Mouse (Mus musculus): ENCODE measurements around the gene Nbeal2.

Nbeal2 gene

DNA sequence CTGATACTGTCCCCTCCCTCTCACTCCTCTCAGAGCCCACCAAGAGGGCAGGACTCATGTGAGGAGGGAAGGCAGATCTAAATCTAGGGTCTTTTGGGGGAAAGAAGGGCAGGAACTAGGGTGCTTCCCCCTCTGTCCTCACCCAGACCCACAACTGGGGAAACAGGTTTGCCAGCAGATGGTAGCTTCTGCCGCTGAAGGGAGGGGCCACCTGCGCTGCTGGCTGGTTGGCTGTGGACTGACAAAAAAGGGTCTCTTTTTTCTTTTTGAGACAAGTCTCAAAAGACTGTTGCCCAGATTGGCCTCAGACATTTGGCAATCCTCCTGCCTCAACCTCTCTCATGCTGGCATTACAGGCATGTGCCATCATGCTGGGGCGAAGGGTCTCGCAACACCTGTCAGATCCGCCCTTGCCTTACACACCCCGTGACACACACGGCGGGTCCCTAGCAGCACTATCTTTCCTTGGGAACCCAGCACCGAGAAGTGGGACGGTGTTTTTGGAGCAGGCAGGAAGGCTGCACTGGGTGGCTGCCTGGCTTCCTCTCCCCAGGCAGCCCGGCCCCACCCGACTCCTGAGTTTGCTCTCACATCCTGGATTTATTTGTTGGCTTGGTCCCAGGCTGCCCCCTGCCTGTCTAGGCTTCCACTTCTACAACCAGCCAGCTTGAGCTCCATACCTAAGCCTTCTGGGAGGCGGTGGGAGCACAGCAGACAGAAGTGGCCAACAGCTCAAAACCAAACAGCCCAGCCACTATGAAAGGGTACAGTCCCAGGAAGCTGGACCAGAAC is 1.8 kb downstream of the Nbeal2 start:
- DNase-seq (ENCODE audit: low read depth, low spot score): no peak

DNA sequence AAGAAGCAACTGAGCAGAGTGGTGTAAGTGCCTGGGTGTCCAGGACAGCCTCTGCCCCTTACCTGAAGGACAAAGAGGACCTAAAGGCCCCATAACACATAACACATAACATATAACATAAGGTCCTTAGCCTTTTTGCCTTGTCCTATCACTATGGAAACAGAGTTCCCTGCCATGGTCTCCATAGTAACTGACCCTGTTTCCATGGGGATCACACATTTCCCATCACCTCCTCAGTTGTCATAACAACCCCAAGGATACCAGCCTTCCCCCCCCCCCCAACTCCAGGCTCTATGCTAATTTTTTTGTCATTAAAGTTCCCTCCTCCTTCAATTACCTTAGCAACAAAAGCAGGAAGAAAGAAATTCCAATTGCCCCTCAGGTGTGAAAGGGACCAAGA is 4.2 kb downstream of the Nbeal2 start:
- DNase-seq (ENCODE audit: low read depth, low spot score): peak; percentile 42

DNA sequence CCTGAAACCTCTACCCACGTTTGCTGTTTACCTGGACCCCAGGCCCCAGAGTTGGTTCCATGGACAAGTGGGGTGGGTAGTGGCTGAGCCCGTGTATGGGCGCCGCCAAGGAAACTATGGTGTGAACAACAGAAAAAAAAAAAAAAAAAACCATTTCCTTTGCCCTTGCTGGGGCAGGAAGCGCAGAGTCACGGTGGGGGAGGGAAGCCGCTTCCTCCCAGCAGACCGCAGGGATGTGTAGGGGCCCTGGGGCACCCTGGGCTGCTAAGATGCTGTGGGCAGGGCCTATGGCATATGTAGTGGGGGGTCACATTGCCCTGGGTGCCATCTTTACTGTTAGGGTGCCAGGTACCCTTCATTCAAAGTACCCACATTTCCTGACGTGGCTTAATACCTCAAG is 8.7 kb downstream of the Nbeal2 start:
- DNase-seq (ENCODE audit: low read depth, low spot score): no peak

DNA sequence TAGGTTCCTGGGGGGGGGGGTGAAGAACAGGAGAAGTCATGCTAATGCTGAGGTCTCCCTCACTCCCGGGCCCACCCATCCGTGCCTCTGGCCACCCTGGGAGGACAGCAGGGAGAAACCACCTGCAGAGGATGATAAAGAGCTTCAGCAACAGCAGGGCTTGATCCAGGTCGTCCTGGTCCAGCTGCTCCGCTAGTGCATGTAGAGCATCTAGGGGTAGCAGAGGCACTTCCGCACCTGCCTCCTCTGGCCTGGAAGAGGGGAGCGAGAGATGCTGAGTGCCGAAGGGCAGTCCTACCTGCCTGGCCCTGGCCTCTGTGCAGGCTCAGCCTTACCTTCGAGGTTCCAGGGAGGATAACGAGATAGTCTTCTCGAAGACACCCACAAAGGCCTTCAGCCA is 9.7 kb downstream of the Nbeal2 start:
- DNase-seq (ENCODE audit: low read depth, low spot score): no peak

DNA sequence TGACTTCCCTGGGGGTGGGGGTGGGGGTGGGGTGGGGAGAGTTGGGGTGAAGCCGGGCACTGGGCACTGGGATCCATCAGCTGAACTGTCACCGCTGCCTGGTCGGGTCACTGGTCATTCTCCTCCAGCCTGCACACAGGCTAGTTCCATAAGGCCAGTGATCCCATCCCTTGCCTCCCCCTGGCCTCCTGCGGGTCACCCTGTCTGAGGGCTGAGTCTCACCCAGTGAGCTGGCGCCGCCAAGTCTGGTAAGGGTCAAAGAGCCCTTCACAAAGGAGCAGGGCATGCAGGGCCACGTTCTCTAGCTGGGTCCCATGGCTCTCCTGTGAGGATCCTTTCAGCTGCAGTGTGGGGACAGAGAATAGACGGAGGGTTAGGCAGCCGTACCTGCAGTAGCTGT is 10.2 kb downstream of the Nbeal2 start:
- no peak for DNase-seq (ENCODE audit: low read depth, low spot score)

DNA sequence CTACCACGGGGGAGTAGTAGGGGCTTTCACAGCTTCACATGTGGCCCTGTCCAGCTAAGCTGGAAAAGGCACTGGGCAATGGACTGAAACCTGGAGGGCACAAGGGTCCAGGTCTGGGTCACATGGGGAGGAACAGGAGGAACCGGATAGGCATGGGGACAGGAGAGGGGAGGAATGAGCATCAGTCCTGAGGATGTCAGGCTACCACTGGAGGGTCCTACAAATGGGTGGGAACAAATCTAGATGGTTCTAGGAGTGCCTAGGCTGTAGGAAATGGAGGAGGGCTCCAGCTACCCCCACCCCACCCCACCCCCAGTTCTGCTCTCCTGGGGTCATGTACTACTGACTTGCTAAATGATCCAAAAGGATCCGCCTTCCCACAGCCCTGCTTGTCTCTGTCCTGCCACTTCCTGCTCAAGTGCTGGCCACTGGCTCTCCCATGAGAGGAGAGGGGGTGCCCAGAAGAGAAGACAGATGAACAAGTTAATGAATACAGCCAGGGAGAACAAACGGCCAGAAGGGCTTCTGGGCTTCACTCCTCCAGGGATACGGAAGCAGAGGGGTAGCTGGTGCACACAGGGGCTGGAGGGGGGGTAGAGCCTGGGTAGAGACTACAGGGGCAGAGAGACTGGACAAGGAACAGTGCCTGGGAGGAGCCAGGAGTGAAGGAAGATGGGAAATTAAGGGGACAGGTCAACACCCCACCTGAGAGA is 11.0 kb downstream of the Nbeal2 start:
- no peak for DNase-seq (ENCODE audit: low read depth, low spot score)

DNA sequence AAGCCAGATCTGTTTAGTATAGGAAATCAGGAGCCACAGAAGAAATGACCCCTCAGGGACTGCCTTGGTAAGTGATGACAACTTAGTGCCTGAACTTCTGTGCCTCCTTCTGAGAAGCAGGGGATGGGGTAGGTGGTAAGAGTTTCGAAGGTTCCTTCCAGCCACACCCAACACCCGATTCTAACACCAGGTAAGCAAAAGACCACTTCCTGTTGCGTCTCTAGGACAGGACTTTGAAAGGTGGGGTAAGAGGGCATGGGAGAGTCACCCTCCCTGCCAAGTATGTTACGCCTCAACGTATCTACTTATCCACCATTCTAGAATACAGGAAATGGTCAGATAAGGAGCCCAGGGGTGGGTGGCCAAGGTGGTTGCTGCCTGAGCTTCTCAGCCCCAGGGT is 13.0 kb downstream of the Nbeal2 start:
- DNase-seq (ENCODE audit: low read depth, low spot score): no peak

DNA sequence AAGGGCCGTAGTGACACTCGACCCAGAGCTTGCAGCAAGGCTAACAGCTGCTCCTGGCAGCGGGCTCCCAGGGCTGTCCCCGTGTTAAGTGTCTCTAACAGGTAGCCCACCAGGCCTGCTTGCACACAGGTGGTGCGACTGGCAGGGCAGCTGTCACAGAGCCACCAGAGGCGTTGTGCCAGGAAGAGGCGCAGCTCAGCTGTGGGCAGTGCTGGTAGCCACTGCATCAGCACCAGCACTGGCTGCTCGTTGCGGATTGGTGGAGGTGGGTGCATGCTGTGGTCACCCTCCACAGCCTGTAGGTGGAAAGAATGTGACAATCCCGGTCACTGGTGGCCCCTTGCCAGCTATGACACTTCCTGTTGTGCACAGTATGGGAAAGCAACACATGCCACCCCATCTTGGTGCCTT is 15.3 kb downstream of the Nbeal2 start:
- DNase-seq (ENCODE audit: low read depth, low spot score): no peak

DNA sequence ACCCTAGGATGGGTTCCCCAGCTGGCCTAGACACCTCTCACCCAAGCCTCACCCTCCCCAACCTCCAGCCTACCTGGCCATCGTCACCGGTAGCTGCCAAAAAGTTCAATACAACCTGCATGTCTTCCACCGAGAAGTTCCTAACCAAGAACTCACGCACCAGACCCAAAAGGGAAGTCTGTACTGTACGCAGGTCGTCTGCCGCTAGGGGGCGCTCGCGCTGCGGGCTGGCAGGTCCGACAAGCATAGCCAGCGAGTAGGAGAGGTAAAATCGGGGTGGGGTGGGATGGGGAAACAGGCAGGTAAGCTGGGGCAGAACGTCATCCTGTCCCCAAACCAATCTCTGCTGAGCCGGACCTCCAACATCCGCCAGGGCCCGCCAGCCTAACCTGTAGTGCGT is 18.7 kb downstream of the Nbeal2 start:
- DNase-seq (ENCODE audit: low read depth, low spot score): peak; percentile 87

DNA sequence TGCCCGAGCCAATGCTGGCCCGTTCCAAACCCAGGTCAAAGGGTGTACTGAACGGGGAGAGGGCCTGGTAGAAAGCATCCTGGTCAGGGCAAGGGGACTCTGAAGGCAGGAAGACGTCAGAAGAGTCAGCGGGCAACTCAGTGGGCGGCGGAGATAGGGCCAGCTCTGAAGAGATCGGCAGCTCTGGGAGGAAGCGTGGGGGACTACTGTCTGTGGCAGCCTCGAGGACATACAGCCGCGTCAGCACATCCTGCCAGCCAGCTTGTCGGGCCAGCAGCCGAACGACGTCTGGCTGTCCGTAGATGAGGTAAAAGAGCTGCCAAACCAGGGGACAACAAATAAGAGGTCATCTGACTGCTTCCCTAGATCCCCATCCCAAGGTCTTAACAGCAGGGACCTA is 20.1 kb downstream of the Nbeal2 start:
- DNase-seq (ENCODE audit: low read depth, low spot score): no peak

DNA sequence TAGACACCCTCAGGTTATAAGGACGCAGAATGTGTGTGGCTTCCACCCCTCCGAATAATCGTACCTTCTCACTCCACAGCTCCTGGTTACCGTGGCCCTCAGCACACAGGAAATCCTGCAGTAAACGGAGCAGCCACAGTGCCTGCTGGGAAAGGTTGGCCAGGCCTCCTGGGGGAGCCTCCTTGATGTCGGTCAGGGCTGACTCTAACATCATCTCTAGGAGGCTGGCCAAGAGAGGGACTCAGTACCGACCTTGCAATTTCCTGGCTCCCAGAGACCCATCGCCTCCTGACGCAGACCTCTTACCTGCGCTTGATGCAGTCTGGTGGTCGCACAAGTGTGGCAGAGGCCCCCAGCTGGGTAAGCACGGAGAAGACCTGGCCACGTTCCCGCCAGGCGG is 21.3 kb downstream of the Nbeal2 start:
- no peak for DNase-seq (ENCODE audit: low read depth, low spot score)

DNA sequence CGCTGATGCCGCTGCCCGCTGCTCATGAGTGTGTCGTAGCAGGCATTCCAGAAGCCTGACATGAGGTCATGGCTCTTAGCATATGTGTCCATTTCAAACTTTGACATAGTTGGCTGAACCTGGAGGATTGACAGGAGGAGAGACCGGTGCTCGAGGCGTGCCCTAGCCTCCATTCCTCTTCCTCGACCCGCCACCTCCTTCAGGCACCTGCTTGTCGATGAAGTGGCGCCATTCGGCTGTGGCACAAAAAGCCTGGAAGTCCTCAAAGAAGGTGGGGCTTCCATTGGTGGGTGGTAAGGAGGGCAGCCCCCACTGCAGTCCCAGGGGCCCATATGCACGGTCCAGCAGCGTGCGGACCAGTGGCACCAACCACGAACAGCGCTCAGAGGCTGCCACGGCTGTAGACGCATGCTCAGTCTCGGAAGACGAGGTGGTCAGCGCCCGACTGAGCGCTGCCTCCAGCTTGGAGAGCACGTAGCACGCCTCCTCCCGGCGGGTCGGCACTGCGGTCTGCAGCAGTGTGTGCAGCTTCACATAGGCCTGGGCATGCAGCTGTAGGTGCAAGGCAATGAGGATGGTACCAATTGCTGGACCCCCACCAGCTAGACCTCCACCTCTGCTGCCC is 22.2 kb downstream of the Nbeal2 start:
- peak; percentile 50 for DNase-seq (ENCODE audit: low read depth, low spot score)

DNA sequence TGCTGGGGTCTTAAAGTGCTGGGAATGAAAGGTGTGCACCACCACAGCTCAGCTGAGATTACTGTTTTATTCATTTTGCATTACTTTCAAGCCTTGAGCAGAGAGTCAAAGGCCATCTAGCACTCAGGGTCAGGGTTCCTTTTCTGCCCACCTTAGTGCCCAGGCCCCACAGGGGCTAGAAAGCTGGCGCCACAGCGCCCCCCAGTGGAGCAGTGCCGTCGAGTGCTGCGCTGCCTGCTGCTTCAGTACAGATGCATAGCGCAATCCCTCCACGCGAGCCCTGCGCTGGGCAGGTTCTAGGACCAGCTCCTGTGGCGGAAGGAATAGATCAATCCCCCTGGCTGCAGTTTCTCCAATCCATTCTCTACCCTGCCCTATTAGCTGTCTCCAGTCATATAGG is 22.8 kb downstream of the Nbeal2 start:
- DNase-seq (ENCODE audit: low read depth, low spot score): peak; percentile 87

DNA sequence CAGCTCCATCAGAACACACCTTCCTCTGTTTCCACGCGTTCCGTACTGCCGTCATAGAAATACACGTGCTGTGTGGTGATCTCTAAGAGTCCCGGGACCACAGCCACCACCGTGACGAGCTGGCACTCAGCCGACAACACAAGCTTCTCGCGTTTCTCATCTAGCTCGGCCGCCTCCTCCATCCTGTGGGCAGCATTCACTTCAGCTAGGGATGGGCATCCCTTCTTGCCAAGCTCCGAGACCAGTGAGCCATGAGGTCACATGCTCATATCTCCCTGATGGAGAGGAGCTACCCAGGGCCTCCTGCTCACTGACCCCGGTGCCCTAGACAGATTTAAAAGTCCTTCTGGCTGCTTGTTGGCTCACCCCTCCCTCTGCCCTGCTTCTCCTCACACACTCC is 23.8 kb downstream of the Nbeal2 start:
- DNase-seq (ENCODE audit: low read depth, low spot score): no peak

DNA sequence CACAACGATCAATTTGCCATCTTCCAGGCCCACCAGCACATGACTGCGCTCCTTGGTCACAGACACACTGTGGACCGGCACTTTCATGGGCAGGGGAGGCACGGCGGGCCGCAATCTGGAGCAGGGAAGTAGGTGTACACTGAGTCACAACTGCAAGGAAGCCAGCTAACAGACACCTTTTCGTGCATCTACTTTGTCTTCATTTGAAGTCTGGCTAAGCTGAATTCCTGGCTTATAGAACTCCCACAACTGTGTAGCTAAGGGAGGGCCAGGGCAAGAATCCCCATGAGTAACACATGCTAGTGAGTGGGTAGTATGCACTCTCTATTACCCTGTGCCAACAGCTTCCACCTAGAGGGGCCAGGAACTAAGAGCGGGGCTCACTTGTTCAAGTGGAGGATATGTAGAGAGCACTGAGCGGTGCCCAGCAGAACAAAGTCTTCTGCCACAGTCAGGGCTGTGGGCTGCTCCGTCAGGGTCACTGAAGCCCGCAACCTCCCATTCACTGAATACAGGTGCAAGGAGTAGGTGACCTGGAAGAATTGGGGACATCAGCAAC is 28.5 kb downstream of the Nbeal2 start:
- no peak for DNase-seq (ENCODE audit: low read depth, low spot score)

DNA sequence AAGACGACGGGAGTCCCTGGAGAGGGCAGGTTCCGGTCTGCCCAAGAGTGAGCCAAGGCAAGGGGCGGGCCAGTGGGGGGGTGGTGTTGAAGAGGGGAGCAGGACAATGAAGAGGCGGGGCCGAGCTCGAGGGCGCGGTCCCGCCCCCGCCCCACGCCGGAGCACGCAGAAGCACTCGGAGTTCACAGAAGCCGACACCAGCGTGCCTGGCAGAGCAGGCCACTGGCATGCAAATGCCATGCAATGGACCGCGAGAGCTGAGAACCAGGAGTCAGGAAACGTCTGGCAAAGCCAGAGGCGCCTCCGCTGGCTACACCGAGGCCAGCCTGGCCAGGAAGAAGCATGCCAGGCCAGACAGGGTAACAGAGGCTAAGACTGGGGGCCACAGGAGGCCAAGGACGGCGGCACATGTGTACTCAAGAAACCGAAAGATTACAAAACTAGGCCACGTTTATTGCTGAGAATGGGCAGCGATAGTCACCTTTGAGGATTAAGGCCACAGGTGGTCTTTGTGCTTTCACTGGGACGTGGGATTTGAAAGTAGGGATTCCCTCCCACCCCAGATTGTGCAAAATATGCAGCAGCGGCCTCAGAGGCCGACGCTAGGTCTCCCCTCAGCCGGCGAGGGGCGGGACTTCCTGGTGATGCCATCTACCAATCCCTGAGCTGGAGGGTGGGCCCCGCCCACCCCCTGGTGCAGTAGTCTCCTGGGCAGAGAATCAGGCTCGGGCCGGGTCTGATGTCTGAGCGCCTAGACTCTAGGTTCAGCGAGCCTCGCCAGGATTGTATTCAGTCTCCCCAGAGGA is 29.4 kb downstream of the Nbeal2 start, which contains the start of gene Nradd:
Nradd (minus strand) TSS at position 92 of the 806 bp plus-strand sequence.
- DNase-seq (ENCODE audit: low read depth, low spot score): peak; percentile 95

DNA sequence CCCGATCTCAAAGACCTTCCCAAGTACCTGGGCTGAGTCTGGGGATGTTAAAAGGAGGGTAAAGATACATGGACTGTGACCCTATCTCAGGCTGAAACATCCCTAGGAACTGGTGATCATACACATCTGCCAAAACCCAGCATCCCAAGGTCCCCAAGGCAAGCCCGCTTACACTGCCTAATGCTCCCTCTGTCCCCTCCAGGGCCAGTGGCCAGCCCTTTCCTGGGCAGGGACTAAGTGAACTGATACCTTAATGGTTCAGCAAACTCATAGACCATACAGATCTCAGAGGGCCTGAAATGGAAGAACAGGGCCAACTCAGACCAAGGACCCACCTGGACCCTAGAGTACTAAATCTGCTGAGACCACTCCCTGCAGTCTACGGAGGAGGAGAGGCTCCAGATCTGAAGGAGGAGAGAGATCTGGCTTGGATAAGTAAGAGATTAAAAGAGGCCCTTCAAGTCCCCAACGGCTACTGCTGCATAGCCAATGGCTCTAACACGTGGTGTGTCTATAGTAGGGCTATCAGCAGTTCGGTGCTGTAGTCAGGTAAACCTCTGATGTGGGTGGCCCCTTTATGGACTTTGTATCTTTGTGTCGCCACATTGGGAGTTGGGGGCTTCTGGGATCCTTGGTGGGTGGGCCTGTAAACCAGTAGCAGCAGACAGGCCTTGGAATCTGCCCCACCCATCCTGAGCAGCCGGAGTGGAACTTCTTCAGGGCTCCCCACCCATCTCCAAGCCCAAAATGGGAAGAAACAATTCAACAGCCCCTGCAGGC is 30.4 kb downstream of the Nbeal2 start:
- DNase-seq (ENCODE audit: low read depth, low spot score): no peak

DNA sequence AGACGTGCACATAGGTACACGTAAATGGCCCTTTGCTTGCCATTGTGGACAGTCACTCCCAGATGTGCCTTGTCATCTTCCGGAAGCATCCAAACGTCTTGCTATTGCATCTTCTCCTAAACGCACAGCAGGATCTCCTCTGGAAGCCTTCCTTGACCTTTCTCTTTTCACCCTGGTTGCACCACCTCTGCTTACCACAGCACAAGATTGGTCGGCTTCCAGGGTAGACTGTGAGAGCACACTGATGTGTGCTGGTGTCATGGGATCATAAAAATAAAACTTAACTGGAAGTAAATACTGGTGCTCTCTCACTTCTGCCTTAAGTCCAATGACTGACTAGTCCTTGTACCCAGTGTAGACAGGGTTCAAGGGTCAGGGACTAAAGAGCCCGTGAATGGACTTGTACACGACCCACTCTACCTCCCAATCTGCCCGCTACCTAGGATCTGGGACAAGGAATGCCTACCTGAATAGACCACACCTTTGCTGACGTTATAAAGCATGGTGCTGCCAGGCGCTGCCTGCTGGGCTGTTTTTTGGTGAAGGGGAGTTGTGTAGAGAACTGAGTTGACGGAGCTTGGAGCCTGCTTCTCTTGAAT is 31.2 kb downstream of the Nbeal2 start:
- no peak for DNase-seq (ENCODE audit: low read depth, low spot score)

DNA sequence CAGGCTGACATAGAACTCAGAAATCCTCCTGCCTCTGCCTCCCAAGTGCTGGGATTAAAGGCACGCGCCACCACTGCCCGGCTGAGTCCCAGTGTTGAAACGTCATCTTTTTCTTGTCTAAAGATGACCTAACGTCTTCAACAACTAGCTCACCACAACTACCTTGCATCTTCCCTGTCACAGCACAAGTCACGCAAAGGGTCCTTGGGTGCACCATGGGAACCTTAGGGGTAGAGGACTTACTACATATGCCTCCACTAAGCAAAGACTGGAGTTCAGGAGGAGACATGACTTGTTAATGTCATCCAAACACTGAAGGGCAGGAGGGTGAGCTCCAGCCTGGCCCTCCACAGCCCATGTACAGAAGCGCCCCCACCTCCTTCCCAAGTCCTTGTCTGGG is 33.3 kb downstream of the Nbeal2 start:
- DNase-seq (ENCODE audit: low read depth, low spot score): no peak

DNA sequence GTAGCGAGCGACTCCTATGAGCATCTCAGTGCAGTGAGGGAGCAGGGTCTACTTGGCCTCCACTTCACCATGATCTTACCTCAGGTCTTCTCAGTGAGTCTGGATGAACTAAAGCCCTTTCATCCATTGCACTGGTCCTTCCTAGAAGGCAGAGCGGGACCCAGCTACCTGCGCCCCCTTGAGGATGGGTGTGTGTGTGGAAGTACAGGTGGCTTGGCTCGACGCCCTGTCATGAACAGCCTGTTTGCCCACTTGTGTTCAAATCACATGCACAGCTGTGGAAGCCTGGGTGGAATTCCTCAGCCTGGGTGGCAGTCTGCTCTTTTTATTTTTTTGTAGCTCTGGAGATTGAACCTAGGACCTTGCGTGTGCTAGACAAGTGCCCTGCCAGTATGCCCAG is 33.8 kb downstream of the Nbeal2 start:
- no peak for DNase-seq (ENCODE audit: low read depth, low spot score)

All from mesoderm, embryonic 11.5 days (tissue).